Mouse (Mus musculus) frontal cortex, adult 2 months (tissue): ENCODE measurements at regions not wholly inside any gene's neighbourhood (a gene's known extent, or its start where the extent isn't known, plus 50 kb on each side); places are given as distances from the start of the nearest gene placed in this dataset.

Experiments
- DNase-seq, 2 experiments: peaks; one replicate each; pipeline ENCODE4 v3.0.0; 2022; ENCODE audit warnings: low spot score in 1 of 2; ENCODE audit errors: extremely low spot score in 1 of 2

GRCm38 (mm10) chr5:18080761-18081160 lies 118.4 kb downstream of the Gnat3 start:
- DNase-seq: no peak

- no peak for DNase-seq
Measured at GRCm38 (mm10) chr5:18082219-18082618, 119.9 kb downstream of the Gnat3 start.

GRCm38 (mm10) chr5:18083789-18084188 lies 121.4 kb downstream of the Gnat3 start:
- no peak for DNase-seq

- peak; percentile 4 to 45 for DNase-seq
Measured at GRCm38 (mm10) chr5:18085456-18085855, 123.1 kb downstream of the Gnat3 start.

- peak; percentile 20 to 82 for DNase-seq
Measured at GRCm38 (mm10) chr5:18087919-18088445, 125.6 kb downstream of the Gnat3 start.

GRCm38 (mm10) chr5:18089956-18090355 lies 127.6 kb downstream of the Gnat3 start:
- no peak for DNase-seq

GRCm38 (mm10) chr5:18114905-18115689 lies 152.7 kb downstream of the Gnat3 start:
- DNase-seq: no peak

- no peak for DNase-seq
Measured at GRCm38 (mm10) chr5:18135794-18136678, 173.7 kb downstream of the Gnat3 start.

GRCm38 (mm10) chr5:18137450-18138061 lies 175.2 kb downstream of the Gnat3 start:
- DNase-seq: peak; percentile 25 to 65

GRCm38 (mm10) chr5:18152241-18152640 lies 189.9 kb downstream of the Gnat3 start:
- no peak for DNase-seq

GRCm38 (mm10) chr5:18153703-18154102 lies 191.4 kb downstream of the Gnat3 start:
- DNase-seq: no peak

- no peak for DNase-seq
Measured at GRCm38 (mm10) chr5:18163515-18163914, 196.6 kb downstream of the Gnai1 start.

GRCm38 (mm10) chr5:18177810-18178209 lies 182.3 kb downstream of the Gnai1 start:
- DNase-seq: no peak

GRCm38 (mm10) chr5:18211395-18212057 lies 148.6 kb downstream of the Gnai1 start:
- no peak for DNase-seq
